Mouse (Mus musculus): ENCODE data around the gene Gucd1. TPM values are rescaled to one million over a fixed set of nuclear protein-coding genes. Genes with fewer than 3 reads are reported as not detected.
"Not testable (repeated sequence)": the region's sequence is repeated elsewhere in the genome, so short reads cannot be mapped to it uniquely, and the experiment has no call there.

Gucd1 gene
- polyA plus RNA-seq, 1 experiment from 2014 or later = 19.6 TPM

- Histone ChIP-seq H3K27ac (replicated peaks) (no peak overlapping the region), H3K4me3 (no peak overlapping the region), H3K36me3 (peaks cover 48% of the 10 kb centered on the region), H3K9me3 (no peaks in the 10 kb centered on the region), H3K27me3 (no peaks in the 10 kb centered on the region), H3K4me1 (replicated peaks) (no peaks in the 10 kb centered on the region), H3K9ac (no peak overlapping the region), H3K4me2 (no peak overlapping the region)
- ATAC-seq (ENCODE audit: low read depth) = no peak
- 90% methylated on average over 8 of the region's 8 CpGs for WGBS
Measured at GRCm38 (mm10) chr10:75534934-75535333, 17.2 kb upstream of the Gucd1 start.

GRCm38 (mm10) chr10:75534216-75534615 lies 16.4 kb upstream of the Gucd1 start:
- WGBS = 92% methylated on average over 8 of the region's 8 CpGs
- H3K4me2 ChIP-seq = no peak overlapping the region
- no peak overlapping the region for H3K4me3 ChIP-seq
- H3K9me3 ChIP-seq = no peaks in the 10 kb centered on the region
- ATAC-seq (ENCODE audit: low read depth) = no peak
- H3K36me3 ChIP-seq = peaks cover 50% of the 10 kb centered on the region
- no peaks in the 10 kb centered on the region for H3K4me1 ChIP-seq (replicated peaks)
- no peak overlapping the region for H3K9ac ChIP-seq
- no peak overlapping the region for H3K27ac ChIP-seq (replicated peaks)
- H3K27me3 ChIP-seq = no peaks in the 10 kb centered on the region

DNA sequence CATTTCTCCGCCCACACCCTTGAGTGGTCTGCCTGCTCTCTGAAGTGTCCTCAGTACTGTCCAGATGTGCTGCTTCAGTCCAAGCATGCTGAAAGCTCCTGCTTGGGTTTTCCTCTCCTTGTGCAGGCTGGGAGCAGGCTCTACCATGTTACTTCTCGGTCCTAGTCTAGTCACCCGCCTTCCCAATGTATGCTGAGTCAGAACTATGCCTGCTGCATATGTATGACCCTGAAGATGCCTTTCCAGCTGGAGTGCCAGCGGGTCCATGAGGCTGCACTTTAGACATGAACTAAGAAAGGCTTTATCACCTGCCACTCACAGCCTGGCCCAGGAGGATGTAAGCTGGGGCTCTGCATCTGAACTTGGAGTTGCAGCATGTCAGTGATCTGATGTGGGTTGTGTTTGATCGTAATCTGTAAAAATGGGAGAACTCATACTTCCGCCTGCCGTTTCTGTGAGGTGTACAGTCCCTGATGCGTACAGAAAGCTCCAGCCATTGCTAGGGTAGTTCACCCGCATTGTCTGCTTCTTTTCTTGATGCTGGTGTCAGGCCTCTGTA lies 13.8 kb upstream of the Gucd1 start:
- Histone ChIP-seq H3K9me3 (no peaks in the 10 kb centered on the region), H3K4me1 (replicated peaks) (no peaks in the 10 kb centered on the region), H3K9ac (no peak overlapping the region), H3K4me2 (no peak overlapping the region), H3K4me3 (no peak overlapping the region), H3K27ac (replicated peaks) (no peak overlapping the region), H3K36me3 (peaks cover 53% of the 10 kb centered on the region), H3K27me3 (no peaks in the 10 kb centered on the region)
- WGBS = 93% methylated on average over 9 of the region's 9 CpGs
- no peak for ATAC-seq (ENCODE audit: low read depth)

DNA sequence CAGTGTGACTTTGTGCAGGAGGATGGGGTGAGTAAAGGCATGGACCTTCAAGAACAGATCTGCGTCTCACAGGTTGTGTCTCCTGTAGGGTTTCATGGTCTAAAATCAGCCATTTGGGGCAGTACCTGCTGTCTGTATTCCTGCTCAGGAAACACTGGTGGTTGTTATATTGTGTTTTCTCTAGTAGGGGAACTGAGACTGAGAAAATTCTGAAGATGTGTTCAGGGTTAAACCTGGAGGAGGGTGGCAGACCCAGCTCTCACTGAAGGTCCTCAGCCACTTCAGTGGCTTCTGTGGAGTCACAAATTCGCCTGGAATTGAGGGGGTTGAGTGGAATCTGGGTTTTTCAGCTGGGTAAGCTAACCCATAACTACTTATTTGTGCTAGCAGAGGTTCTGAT lies 12.6 kb upstream of the Gucd1 start:
- no peaks in the 10 kb centered on the region for H3K9me3 ChIP-seq
- H3K27ac ChIP-seq (replicated peaks) = no peak overlapping the region
- H3K4me1 ChIP-seq (replicated peaks) = no peaks in the 10 kb centered on the region
- WGBS = 87% methylated on average over 2 of the region's 2 CpGs
- H3K27me3 ChIP-seq = no peaks in the 10 kb centered on the region
- H3K4me3 ChIP-seq = no peak overlapping the region
- no peak for ATAC-seq (ENCODE audit: low read depth)
- H3K4me2 ChIP-seq = no peak overlapping the region
- no peak overlapping the region for H3K9ac ChIP-seq
- H3K36me3 ChIP-seq = peaks cover 52% of the 10 kb centered on the region

GRCm38 (mm10) chr10:75525450-75525849 lies 7.7 kb upstream of the Gucd1 start:
- H3K27ac ChIP-seq (replicated peaks); H3K9ac ChIP-seq; H3K4me2 ChIP-seq; H3K9me3 ChIP-seq; H3K4me1 ChIP-seq (replicated peaks); ATAC-seq (ENCODE audit: low read depth); H3K4me3 ChIP-seq; H3K27me3 ChIP-seq: not testable (repeated sequence)
- peaks cover 63% of the 10 kb centered on the region for H3K36me3 ChIP-seq
- 90% methylated on average over 9 of the region's 9 CpGs for WGBS

DNA sequence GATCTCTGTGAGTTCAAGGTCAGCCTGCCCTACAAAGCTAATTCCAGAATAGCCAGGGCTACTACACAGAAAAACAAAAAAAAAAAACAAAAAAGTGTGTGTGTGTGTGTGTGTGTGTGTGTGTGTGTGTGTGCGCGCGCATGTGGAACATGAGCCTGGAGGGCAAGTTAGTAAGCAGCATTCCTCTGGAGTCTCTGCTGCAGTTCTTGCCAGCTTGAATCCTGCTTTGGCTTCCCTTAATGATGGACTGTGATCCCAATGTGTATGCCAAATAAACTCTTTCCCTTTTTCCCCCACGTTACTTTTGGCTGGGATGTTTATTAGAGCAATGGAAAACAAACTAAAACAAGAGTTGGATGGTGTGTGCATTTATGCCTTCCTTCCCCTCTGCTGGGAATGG lies 3.9 kb upstream of the Gucd1 start:
- WGBS = 90% methylated on average over 4 of the region's 4 CpGs
- Histone ChIP-seq H3K27me3 (no peaks in the 10 kb centered on the region), H3K36me3 (peaks cover 68% of the 10 kb centered on the region), H3K9me3 (no peaks in the 10 kb centered on the region), H3K9ac (no peak overlapping the region), H3K4me1 (replicated peaks) (peaks cover 23% of the 10 kb centered on the region), H3K4me3 (no peak overlapping the region), H3K4me2 (no peak overlapping the region), H3K27ac (replicated peaks) (no peak overlapping the region)
- ATAC-seq (ENCODE audit: low read depth) = no peak

- H3K4me3 ChIP-seq = no peak overlapping the region
- H3K9me3 ChIP-seq = no peaks in the 10 kb centered on the region
- WGBS = 96% methylated on average over 5 of the region's 5 CpGs
- no peak overlapping the region for H3K4me2 ChIP-seq
- ATAC-seq (ENCODE audit: low read depth) = no peak
- H3K27me3 ChIP-seq = no peaks in the 10 kb centered on the region
- peaks cover 59% of the 10 kb centered on the region for H3K36me3 ChIP-seq
- peaks cover 33% of the 10 kb centered on the region for H3K4me1 ChIP-seq (replicated peaks)
- no peak overlapping the region for H3K9ac ChIP-seq
- no peak overlapping the region for H3K27ac ChIP-seq (replicated peaks)
Measured at GRCm38 (mm10) chr10:75520581-75520980, 2.8 kb upstream of the Gucd1 start.

DNA sequence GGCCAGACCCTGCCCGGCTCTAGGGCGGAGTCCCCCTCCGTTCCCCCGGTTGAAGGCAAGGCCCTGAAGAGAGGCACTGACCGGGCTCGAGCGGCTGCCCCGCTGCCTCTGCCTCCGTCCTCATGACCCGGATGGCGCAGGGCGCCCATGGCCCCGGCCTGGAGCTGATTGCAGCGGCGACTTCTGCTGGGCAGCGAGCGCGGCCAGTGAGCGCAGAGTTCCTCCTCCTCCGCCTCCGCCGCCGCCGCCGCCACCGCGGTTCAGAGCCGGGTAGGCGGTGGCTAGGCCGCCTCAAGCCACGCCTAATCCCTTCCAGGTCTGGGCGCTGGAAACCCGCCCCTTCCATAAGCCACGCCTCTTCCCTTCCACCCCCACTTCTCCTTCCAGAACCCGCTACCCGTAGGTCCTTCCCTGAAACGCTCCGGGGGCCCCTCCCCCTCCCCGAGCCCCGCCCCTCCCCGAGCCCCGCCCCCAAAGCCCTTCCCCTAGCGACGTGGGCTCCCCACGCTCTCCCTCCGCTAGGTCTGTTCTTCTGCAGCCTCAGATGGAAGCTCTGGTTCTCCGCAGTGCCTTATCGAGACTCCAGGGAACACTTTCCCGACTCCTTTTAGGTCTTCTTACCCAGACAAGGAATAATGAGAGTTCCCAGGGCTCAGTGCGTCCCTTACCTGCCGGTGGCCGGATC lies 557 bp downstream of the Gucd1 start, which contains the start of gene Snrpd3:
Snrpd3 (plus strand) TSS at position 479 of the 685 bp plus-strand sequence.
- peak; percentile 96 for ATAC-seq (ENCODE audit: low read depth)
- Histone ChIP-seq H3K9me3 (no peaks in the 10 kb centered on the region), H3K9ac (peak within 1 kb of the TSS; percentile 89), H3K4me1 (replicated peaks) (peaks cover 50% of the 10 kb centered on the region), H3K27ac (replicated peaks) (peak within 1 kb of the TSS; percentile 97), H3K27me3 (no peaks in the 10 kb centered on the region), H3K4me2 (peak within 1 kb of the TSS; percentile 96), H3K4me3 (peak within 1 kb of the TSS; percentile 77), H3K36me3 (peaks cover 28% of the 10 kb centered on the region)
- WGBS = under 1% methylated on average over 36 of the region's 52 CpGs

DNA sequence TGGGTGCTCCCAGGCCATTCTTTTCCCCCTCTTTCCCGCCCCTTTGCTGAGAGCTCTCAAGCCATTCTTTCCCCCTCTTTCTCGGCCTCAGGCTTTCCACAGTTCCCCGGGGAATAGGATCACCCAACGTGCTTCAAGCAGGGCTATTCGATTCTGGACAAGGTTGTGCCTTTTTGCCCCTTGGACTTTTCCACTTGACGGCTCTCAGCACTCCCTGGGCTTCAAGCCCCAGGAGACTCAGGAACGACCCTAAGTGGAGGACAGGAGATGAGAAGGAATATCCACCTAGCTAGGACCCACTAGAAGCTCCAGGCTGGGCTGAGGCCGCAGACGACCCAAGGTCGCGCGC lies 1.1 kb downstream of the Gucd1 start:
- 2% methylated on average over 12 of the region's 12 CpGs for WGBS
- H3K9me3 ChIP-seq = no peaks in the 10 kb centered on the region
- H3K27ac ChIP-seq (replicated peaks) = peak overlapping the region; percentile 97
- peak overlapping the region; percentile 77 for H3K4me3 ChIP-seq
- peaks cover 25% of the 10 kb centered on the region for H3K36me3 ChIP-seq
- peak overlapping the region; percentile 89 for H3K9ac ChIP-seq
- peaks cover 50% of the 10 kb centered on the region for H3K4me1 ChIP-seq (replicated peaks)
- ATAC-seq (ENCODE audit: low read depth) = no peak
- H3K4me2 ChIP-seq = peak overlapping the region; percentile 96
- H3K27me3 ChIP-seq = no peaks in the 10 kb centered on the region

GRCm38 (mm10) chr10:75516038-75516723 lies 1.6 kb downstream of the Gucd1 start:
- Histone ChIP-seq H3K4me3 (peak overlapping the region; percentile 77), H3K27me3 (no peaks in the 10 kb centered on the region), H3K9me3 (no peaks in the 10 kb centered on the region), H3K4me2 (peak overlapping the region; percentile 96), H3K4me1 (replicated peaks) (peaks cover 48% of the 10 kb centered on the region), H3K27ac (replicated peaks) (peak overlapping the region; percentile 97), H3K9ac (peak overlapping the region; percentile 89), H3K36me3 (peaks cover 25% of the 10 kb centered on the region)
- WGBS = 25% methylated on average over 8 of the region's 8 CpGs
- no peak for ATAC-seq (ENCODE audit: low read depth)

DNA sequence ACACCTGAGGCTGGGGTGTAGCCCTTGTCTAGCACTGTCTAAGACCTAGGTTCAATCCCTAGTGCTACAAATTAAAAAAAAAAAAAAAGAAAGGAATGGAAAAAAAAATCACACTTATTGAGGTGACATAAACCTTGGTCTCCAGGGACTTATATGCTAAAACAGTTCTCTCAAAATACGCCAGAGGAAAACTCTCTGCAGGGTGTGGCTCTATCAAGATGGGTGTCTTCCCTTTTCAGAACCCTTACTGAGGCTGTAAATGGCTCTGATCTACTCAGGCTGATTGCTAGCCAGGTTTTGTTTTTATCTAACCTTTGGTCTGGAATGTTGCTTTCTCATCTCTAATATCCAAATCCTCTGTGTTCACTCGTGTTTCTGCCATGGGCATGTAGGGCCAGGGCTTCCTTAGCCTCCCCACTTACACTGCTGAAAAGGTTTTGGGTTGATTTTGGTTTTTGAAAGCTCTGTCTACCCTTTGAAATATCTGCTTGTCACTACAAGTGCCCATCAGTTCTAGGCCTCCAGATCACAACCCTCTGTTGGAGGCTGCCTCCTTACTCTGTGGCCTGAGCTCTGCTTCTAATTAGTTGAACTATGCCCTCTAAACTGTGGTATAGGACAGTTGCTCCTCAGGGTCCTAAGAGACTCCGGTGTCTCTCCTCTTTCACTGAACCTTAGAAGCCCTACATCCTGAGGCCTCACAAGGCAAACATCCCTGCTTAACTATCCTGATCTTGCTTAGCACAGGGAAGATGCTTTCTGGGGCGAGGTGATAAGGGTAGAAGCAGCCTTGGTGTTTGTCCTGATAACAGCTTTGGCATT lies 2.3 kb downstream of the Gucd1 start:
- Histone ChIP-seq H3K27me3 (no peaks in the 10 kb centered on the region), H3K36me3 (peaks cover 25% of the 10 kb centered on the region), H3K27ac (replicated peaks) (no peak overlapping the region), H3K4me3 (peak overlapping the region; percentile 77), H3K4me1 (replicated peaks) (peaks cover 43% of the 10 kb centered on the region), H3K9ac (peak overlapping the region; percentile 89), H3K4me2 (peak overlapping the region; percentile 96), H3K9me3 (no peaks in the 10 kb centered on the region)
- ATAC-seq (ENCODE audit: low read depth) = no peak
- WGBS = 83% methylated on average over 4 of the region's 4 CpGs

DNA sequence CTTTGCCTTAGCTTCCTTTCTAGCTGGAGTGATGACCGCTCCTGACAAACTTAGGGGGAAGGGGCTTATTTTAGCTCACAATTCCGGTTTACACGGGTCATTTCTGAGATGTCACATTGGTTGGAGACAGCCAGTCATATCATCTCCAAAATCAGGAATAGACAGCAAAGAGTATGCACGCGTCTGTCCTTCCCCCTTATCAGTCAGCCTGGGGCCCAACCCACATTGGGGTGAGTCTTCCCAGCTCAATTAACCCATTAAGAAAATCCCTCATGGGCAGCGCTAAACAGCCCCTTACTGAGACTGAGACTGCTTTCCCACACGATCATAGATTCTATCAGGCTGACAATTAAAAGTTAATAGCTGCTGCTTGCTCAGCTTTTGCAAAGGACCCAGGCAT lies 3.4 kb downstream of the Gucd1 start:
- ATAC-seq (ENCODE audit: low read depth) = no peak
- 86% methylated on average over 7 of the region's 7 CpGs for WGBS

More for the DNA sequence above, 3.4 kb downstream of the Gucd1 start:
- Histone ChIP-seq H3K9me3 (no peaks in the 10 kb centered on the region), H3K27ac (replicated peaks) (no peak overlapping the region), H3K4me3 (no peak overlapping the region), H3K4me1 (replicated peaks) (peaks cover 39% of the 10 kb centered on the region), H3K9ac (no peak overlapping the region), H3K4me2 (no peak overlapping the region), H3K36me3 (peaks cover 26% of the 10 kb centered on the region), H3K27me3 (no peaks in the 10 kb centered on the region)

Measured in neural tube, embryonic 13.5 days (tissue).